Mouse (Mus musculus): ENCODE measurements around the gene Phb. TPM values are rescaled to one million over a fixed set of nuclear protein-coding genes. Genes with fewer than 3 reads are reported as not detected.

Gene Phb
- polyA plus RNA-seq, 1 experiment from 2014 or later, result 147 TPM

GRCm38 (mm10) chr11:95642534-95643280 is 24.1 kb upstream of the Phb start:
- Histone ChIP-seq H3K4me2 (replicated peaks; ENCODE audit: low read depth) (no peak overlapping the region), H3K4me3 (ENCODE audit: low read depth, low read length) (no peak overlapping the region), H3K27me3 (replicated peaks; ENCODE audit: control insufficient read depth, insufficient read depth, low read length) (peaks cover 23% of the 10 kb centered on the region; the same call in 1 of the 2 replicates), H3K27ac (ENCODE audit: low read depth, low read length) (no peak overlapping the region), H3K9me3 (ENCODE audit: control insufficient read depth) (no peaks in the 10 kb centered on the region), H3K4me1 (replicated peaks; ENCODE audit: control insufficient read depth, insufficient read depth, low read length) (no peaks in the 10 kb centered on the region), H3K36me3 (ENCODE audit: control insufficient read depth, insufficient read depth) (no peaks in the 10 kb centered on the region), H3K9ac (ENCODE audit: low read depth, low read length) (no peak overlapping the region)
- no peak for ATAC-seq
- WGBS, result 42% methylated on average over 12 of the region's 12 CpGs
- no peak for TF ChIP-seq CTCF (IDR thresholded peaks at IDR 0.05; ENCODE audit: low read depth)

- no peak for ATAC-seq
- Histone ChIP-seq H3K9ac (ENCODE audit: low read depth, low read length) (no peak overlapping the region), H3K4me3 (ENCODE audit: low read depth, low read length) (no peak overlapping the region), H3K27me3 (replicated peaks; ENCODE audit: control insufficient read depth, insufficient read depth, low read length) (peaks cover 23% of the 10 kb centered on the region; the same call in 1 of the 2 replicates), H3K27ac (ENCODE audit: low read depth, low read length) (no peak overlapping the region), H3K36me3 (ENCODE audit: control insufficient read depth, insufficient read depth) (no peaks in the 10 kb centered on the region), H3K4me2 (replicated peaks; ENCODE audit: low read depth) (no peak overlapping the region), H3K4me1 (replicated peaks; ENCODE audit: control insufficient read depth, insufficient read depth, low read length) (no peaks in the 10 kb centered on the region), H3K9me3 (ENCODE audit: control insufficient read depth) (no peaks in the 10 kb centered on the region)
- no peak for TF ChIP-seq CTCF (IDR thresholded peaks at IDR 0.05; ENCODE audit: low read depth)
- WGBS, result 27% methylated on average over 5 of the region's 5 CpGs
These were observed 22.9 kb upstream of the Phb start for GRCm38 (mm10) chr11:95643856-95644255.

DNA sequence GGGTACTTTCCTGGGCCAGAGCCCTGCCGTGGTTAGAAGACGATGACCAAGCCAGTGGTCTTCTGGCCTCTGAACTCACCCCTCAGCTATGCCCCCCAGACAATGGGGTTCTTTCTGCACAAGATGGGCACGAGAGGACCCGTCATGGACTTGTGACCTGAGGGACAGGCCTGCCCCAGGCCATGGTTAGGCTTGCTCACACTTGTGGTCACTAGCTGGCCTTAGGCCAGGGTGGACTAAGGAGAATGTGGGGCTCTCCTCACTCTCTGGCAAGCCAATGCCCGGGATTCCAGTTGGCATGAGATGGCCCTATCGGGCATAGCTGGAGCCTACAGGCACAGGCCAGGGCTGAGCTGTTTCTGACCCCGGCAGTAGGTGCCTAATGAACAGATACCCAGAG is 22.4 kb upstream of the Phb start:
- Histone ChIP-seq H3K27me3 (replicated peaks; ENCODE audit: control insufficient read depth, insufficient read depth, low read length) (peaks cover 23% of the 10 kb centered on the region; the same call in 1 of the 2 replicates), H3K27ac (ENCODE audit: low read depth, low read length) (no peak overlapping the region), H3K9ac (ENCODE audit: low read depth, low read length) (no peak overlapping the region), H3K4me3 (ENCODE audit: low read depth, low read length) (no peak overlapping the region), H3K36me3 (ENCODE audit: control insufficient read depth, insufficient read depth) (no peaks in the 10 kb centered on the region), H3K4me2 (replicated peaks; ENCODE audit: low read depth) (no peak overlapping the region), H3K4me1 (replicated peaks; ENCODE audit: control insufficient read depth, insufficient read depth, low read length) (no peaks in the 10 kb centered on the region), H3K9me3 (ENCODE audit: control insufficient read depth) (no peaks in the 10 kb centered on the region)
- ATAC-seq, result no peak
- no peak for TF ChIP-seq CTCF (IDR thresholded peaks at IDR 0.05; ENCODE audit: low read depth)
- 74% methylated on average over 7 of the region's 7 CpGs for WGBS

DNA sequence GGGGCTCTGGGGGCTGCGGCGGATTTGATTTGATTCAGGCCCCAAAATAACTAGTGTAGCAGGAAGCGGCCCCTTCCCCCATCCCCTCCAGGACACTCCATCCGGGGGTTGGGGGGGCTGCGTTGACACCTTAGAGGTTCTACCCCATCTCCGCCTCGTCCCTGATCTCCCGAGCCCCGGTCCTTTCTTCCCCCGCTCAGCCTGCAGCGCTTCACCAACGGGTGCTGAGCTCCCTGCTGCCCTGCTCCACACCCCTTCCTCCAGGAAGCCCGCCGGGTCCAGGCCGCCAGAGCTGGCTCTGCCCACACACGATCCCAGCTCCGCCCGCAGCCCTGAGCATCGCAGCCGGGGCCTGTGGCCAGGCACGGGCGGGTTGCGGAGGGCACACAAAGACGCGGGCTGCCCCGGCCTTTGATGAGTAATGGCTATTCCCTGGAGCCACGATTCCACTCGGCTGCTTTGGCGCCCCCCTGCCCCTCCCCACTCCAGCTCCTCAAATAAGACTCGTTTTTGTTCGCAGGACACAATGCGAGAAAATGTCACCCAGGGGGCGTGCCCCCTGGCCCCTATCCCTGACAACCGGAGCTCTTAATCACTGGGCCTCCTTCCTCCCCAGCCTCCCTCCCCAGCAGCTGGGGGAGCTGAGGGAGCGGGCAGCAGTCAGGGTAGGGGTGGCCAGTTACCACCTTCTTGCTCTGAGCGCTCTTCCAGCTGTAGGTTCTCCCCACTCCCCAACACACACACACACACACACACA is 21.2 kb upstream of the Phb start:
- 11% methylated on average over 35 of the region's 36 CpGs for WGBS
- Histone ChIP-seq H3K27ac (ENCODE audit: low read depth, low read length) (no peak overlapping the region), H3K9me3 (ENCODE audit: control insufficient read depth) (no peaks in the 10 kb centered on the region), H3K36me3 (ENCODE audit: control insufficient read depth, insufficient read depth) (no peaks in the 10 kb centered on the region), H3K4me1 (replicated peaks; ENCODE audit: control insufficient read depth, insufficient read depth, low read length) (no peaks in the 10 kb centered on the region), H3K4me2 (replicated peaks; ENCODE audit: low read depth) (no peak overlapping the region), H3K27me3 (replicated peaks; ENCODE audit: control insufficient read depth, insufficient read depth, low read length) (peaks cover 27% of the 10 kb centered on the region; the same call in 1 of the 2 replicates), H3K4me3 (ENCODE audit: low read depth, low read length) (no peak overlapping the region), H3K9ac (ENCODE audit: low read depth, low read length) (no peak overlapping the region)
- TF ChIP-seq CTCF (IDR thresholded peaks at IDR 0.05; ENCODE audit: low read depth), result no peak
- ATAC-seq, result no peak

- WGBS, result 61% methylated on average over 3 of the region's 3 CpGs
- no peak for ATAC-seq
These were observed 20.6 kb upstream of the Phb start for GRCm38 (mm10) chr11:95646154-95646490.

GRCm38 (mm10) chr11:95647791-95648190 is 19.0 kb upstream of the Phb start:
- H3K27ac ChIP-seq (ENCODE audit: low read depth, low read length), result no peak overlapping the region
- no peaks in the 10 kb centered on the region for H3K4me1 ChIP-seq (replicated peaks; ENCODE audit: control insufficient read depth, insufficient read depth, low read length)
- H3K36me3 ChIP-seq (ENCODE audit: control insufficient read depth, insufficient read depth), result no peaks in the 10 kb centered on the region
- no peak for TF ChIP-seq CTCF (IDR thresholded peaks at IDR 0.05; ENCODE audit: low read depth)
- H3K9ac ChIP-seq (ENCODE audit: low read depth, low read length), result no peak overlapping the region
- peaks cover 27% of the 10 kb centered on the region; the same call in 1 of the 2 replicates for H3K27me3 ChIP-seq (replicated peaks; ENCODE audit: control insufficient read depth, insufficient read depth, low read length)
- 43% methylated on average over 3 of the region's 3 CpGs for WGBS
- H3K9me3 ChIP-seq (ENCODE audit: control insufficient read depth), result no peaks in the 10 kb centered on the region
- H3K4me2 ChIP-seq (replicated peaks; ENCODE audit: low read depth), result no peak overlapping the region
- H3K4me3 ChIP-seq (ENCODE audit: low read depth, low read length), result no peak overlapping the region
- ATAC-seq, result no peak

More at GRCm38 (mm10) chr11:95646154-95646490, 20.6 kb upstream of the Phb start:
- Histone ChIP-seq H3K9ac (ENCODE audit: low read depth, low read length) (no peak overlapping the region), H3K27ac (ENCODE audit: low read depth, low read length) (no peak overlapping the region), H3K4me1 (replicated peaks; ENCODE audit: control insufficient read depth, insufficient read depth, low read length) (no peaks in the 10 kb centered on the region), H3K9me3 (ENCODE audit: control insufficient read depth) (no peaks in the 10 kb centered on the region), H3K36me3 (ENCODE audit: control insufficient read depth, insufficient read depth) (no peaks in the 10 kb centered on the region), H3K27me3 (replicated peaks; ENCODE audit: control insufficient read depth, insufficient read depth, low read length) (peaks cover 27% of the 10 kb centered on the region; the same call in 1 of the 2 replicates), H3K4me3 (ENCODE audit: low read depth, low read length) (no peak overlapping the region), H3K4me2 (replicated peaks; ENCODE audit: low read depth) (no peak overlapping the region)
- no peak for TF ChIP-seq CTCF (IDR thresholded peaks at IDR 0.05; ENCODE audit: low read depth)
